Mouse (Mus musculus) brain, embryonic 14.5 days (tissue): ENCODE results near the gene Ano7.

Experiments
- CTCF ChIP-seq: fragments of 200-500 bp; IDR thresholded peaks from 2 replicates; pipeline ENCODE4 v1.5.1; 2012; ENCODE audit warnings: inconsistent platforms, mild to moderate bottlenecking, moderate library complexity, borderline replicate concordance; ENCODE audit not compliant: insufficient read depth, insufficient read length; ENCODE audit errors: extremely low read depth
- POLR2A ChIP-seq: fragments of 200-500 bp; IDR thresholded peaks from 2 replicates; pipeline ENCODE4 v1.6.1; 2012; ENCODE audit warnings: mild to moderate bottlenecking, inconsistent platforms, borderline replicate concordance; ENCODE audit not compliant: poor library complexity, insufficient read depth, insufficient read length, severe bottlenecking; ENCODE audit errors: extremely low read depth

DNA sequence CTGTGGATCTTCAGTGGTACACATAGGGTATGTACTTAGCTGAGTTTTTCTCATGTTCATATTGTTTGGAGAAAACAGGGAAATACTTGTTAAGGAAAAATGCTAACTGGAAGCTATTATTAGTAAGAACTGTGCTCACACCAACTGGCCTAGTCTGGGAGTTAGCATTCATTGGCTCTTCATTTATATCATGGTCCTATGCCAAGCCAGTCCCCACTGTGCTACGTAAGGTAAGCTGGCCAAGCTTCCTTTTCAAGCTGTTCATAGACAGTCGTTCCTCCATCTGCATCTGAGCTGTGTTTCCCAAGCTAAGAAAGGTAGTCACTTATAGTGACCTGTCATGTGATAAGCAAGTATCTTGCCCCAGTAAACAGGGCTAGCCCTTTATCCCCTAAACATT is 21.0 kb upstream of the Ano7 start:
- TF ChIP-seq CTCF, result no peak
- TF ChIP-seq POLR2A, result no peak
